Mouse (Mus musculus): ENCODE measurements around the gene Xirp1.

Xirp1 gene

GRCm38 (mm10) chr9:120023086-120023811 lies at the start of gene Xirp1:
Gene Xirp1 (minus strand): TSS chr9:120023598.
- DNase-seq (ENCODE audit: low spot score in 2 of 2), result no peak

- peak; percentile 56 to 57 for DNase-seq (ENCODE audit: low spot score in 2 of 2)
Measured at GRCm38 (mm10) chr9:120073169-120073568, 49.8 kb upstream of the Xirp1 start.

GRCm38 (mm10) chr9:120071251-120071650 lies 47.9 kb upstream of the Xirp1 start:
- no peak for DNase-seq (ENCODE audit: low spot score in 2 of 2)

- no peak for DNase-seq (ENCODE audit: low spot score in 2 of 2)
Measured at GRCm38 (mm10) chr9:120069779-120070178, 46.4 kb upstream of the Xirp1 start, which contains the start of gene Cx3cr1. Gene Cx3cr1 (minus strand): TSS chr9:120069879.

- no peak for DNase-seq (ENCODE audit: low spot score in 2 of 2)
Measured at GRCm38 (mm10) chr9:120068047-120068446, 44.6 kb upstream of the Xirp1 start.

GRCm38 (mm10) chr9:120067609-120068008 lies 44.2 kb upstream of the Xirp1 start:
- DNase-seq (ENCODE audit: low spot score in 2 of 2), result no peak

GRCm38 (mm10) chr9:120064317-120064716 lies 40.9 kb upstream of the Xirp1 start:
- DNase-seq (ENCODE audit: low spot score in 2 of 2), result no peak

GRCm38 (mm10) chr9:120058730-120059129 lies 35.3 kb upstream of the Xirp1 start:
- peak in 1 of 2 experiments; percentile 18 for DNase-seq (ENCODE audit: low spot score in 2 of 2)

GRCm38 (mm10) chr9:120056201-120056600 lies 32.8 kb upstream of the Xirp1 start:
- DNase-seq (ENCODE audit: low spot score in 2 of 2), result no peak

- peak; percentile 37 to 48 for DNase-seq (ENCODE audit: low spot score in 2 of 2)
Measured at GRCm38 (mm10) chr9:120054545-120055277, 31.3 kb upstream of the Xirp1 start.

GRCm38 (mm10) chr9:120049407-120049806 lies 26.0 kb upstream of the Xirp1 start:
- no peak for DNase-seq (ENCODE audit: low spot score in 2 of 2)

GRCm38 (mm10) chr9:120048495-120048894 lies 25.1 kb upstream of the Xirp1 start:
- DNase-seq (ENCODE audit: low spot score in 2 of 2), result no peak

- no peak for DNase-seq (ENCODE audit: low spot score in 2 of 2)
Measured at GRCm38 (mm10) chr9:120043115-120043514, 19.7 kb upstream of the Xirp1 start.

- no peak for DNase-seq (ENCODE audit: low spot score in 2 of 2)
Measured at GRCm38 (mm10) chr9:120037414-120037813, 14.0 kb upstream of the Xirp1 start.

- DNase-seq (ENCODE audit: low spot score in 2 of 2), result no peak
Measured at GRCm38 (mm10) chr9:120034375-120034774, 11.0 kb upstream of the Xirp1 start.

- DNase-seq (ENCODE audit: low spot score in 2 of 2), result no peak
Measured at GRCm38 (mm10) chr9:120032710-120033109, 9.3 kb upstream of the Xirp1 start.

GRCm38 (mm10) chr9:120030421-120030820 lies 7.0 kb upstream of the Xirp1 start:
- DNase-seq (ENCODE audit: low spot score in 2 of 2), result no peak

- DNase-seq (ENCODE audit: low spot score in 2 of 2), result no peak
Measured at GRCm38 (mm10) chr9:120029880-120030279, 6.5 kb upstream of the Xirp1 start.

- peak; percentile 24 to 41 for DNase-seq (ENCODE audit: low spot score in 2 of 2)
Measured at GRCm38 (mm10) chr9:120027401-120028151, 4.2 kb upstream of the Xirp1 start.

GRCm38 (mm10) chr9:120024625-120025024 lies 1.2 kb upstream of the Xirp1 start:
- DNase-seq (ENCODE audit: low spot score in 2 of 2), result no peak

- DNase-seq (ENCODE audit: low spot score in 2 of 2), result no peak
Measured at GRCm38 (mm10) chr9:120024171-120024570, 773 bp upstream of the Xirp1 start.

- no peak for DNase-seq (ENCODE audit: low spot score in 2 of 2)
Measured at GRCm38 (mm10) chr9:120021164-120021563, 2.2 kb downstream of the Xirp1 start.
